Mouse (Mus musculus): ENCODE data around the gene Mum1. TPM values are rescaled to one million over a fixed set of nuclear protein-coding genes. Genes with fewer than 3 reads are reported as not detected.

Gene Mum1
- total RNA-seq, 2 experiments from 2014 or later = 11.4 to 14.2 TPM

- no peak for DNase-seq
These were observed 23.8 kb downstream of the Mum1 start for GRCm38 (mm10) chr10:80250059-80250458.

- DNase-seq = no peak
These were observed 24.3 kb downstream of the Mum1 start for GRCm38 (mm10) chr10:80250573-80250972.

GRCm38 (mm10) chr10:80252011-80252410 is 25.8 kb downstream of the Mum1 start:
- DNase-seq = no peak

GRCm38 (mm10) chr10:80252493-80253274 is 26.4 kb downstream of the Mum1 start:
- DNase-seq = peak; percentile 67 to 76

GRCm38 (mm10) chr10:80253551-80253950 is 27.3 kb downstream of the Mum1 start:
- DNase-seq = no peak

- no peak for DNase-seq
These were observed 28.4 kb downstream of the Mum1 start for GRCm38 (mm10) chr10:80254331-80255297.

- DNase-seq = no peak
These were observed 29.8 kb downstream of the Mum1 start for GRCm38 (mm10) chr10:80255881-80256535.

- no peak for DNase-seq
These were observed 31.7 kb downstream of the Mum1 start for GRCm38 (mm10) chr10:80257936-80258335.

GRCm38 (mm10) chr10:80258752-80259462 is 32.7 kb downstream of the Mum1 start:
- DNase-seq = no peak

- no peak for DNase-seq
These were observed 33.2 kb downstream of the Mum1 start for GRCm38 (mm10) chr10:80259463-80259805.

- peak; percentile 58 to 69 for DNase-seq
These were observed 33.8 kb downstream of the Mum1 start for GRCm38 (mm10) chr10:80259861-80260641.

- peak; percentile 98 to 99 for DNase-seq
These were observed 34.7 kb downstream of the Mum1 start, which contains the start of the genes Gamt and Dazap1 for GRCm38 (mm10) chr10:80260642-80261584. Gamt (minus strand) TSS chr10:80261012. Dazap1 (plus strand) TSS chr10:80261486.

- DNase-seq = peak; percentile 98 to 99
These were observed 35.3 kb downstream of the Mum1 start for GRCm38 (mm10) chr10:80261585-80261968.

GRCm38 (mm10) chr10:80262169-80262568 is 35.9 kb downstream of the Mum1 start:
- no peak for DNase-seq

GRCm38 (mm10) chr10:80262776-80263365 is 36.6 kb downstream of the Mum1 start:
- no peak for DNase-seq

GRCm38 (mm10) chr10:80264341-80265148 is 38.3 kb downstream of the Mum1 start:
- peak; percentile 97 to 99 for DNase-seq

GRCm38 (mm10) chr10:80265149-80265486 is 38.9 kb downstream of the Mum1 start:
- DNase-seq = no peak

GRCm38 (mm10) chr10:80270099-80270498 is 43.9 kb downstream of the Mum1 start:
- DNase-seq = no peak

Measured in heart, adult 18-20 months (tissue).